Mouse (Mus musculus): ENCODE measurements around the gene Cd200r4.

- TF ChIP-seq ZC3H11A (IDR thresholded peaks at IDR 0.05; ENCODE audit: borderline replicate concordance, low read depth, low read length) (0 out of 2 replicates have a peak, but pooled peaks have one; percentile 6), ZNF384 (IDR thresholded peaks at IDR 0.05; ENCODE audit: low read depth, low read length) (no peak), MAFK (IDR thresholded peaks at IDR 0.05; ENCODE audit: insufficient read depth, low read depth, low read length) (no peak), HCFC1 (IDR thresholded peaks at IDR 0.05; ENCODE audit: borderline replicate concordance, insufficient read depth, low read length) (no peak), CHD2 (IDR thresholded peaks at IDR 0.05; ENCODE audit: low read depth, low read length) (no peak)
Measured at GRCm38 (mm10) chr16:44767967-44768366, 43.6 kb upstream of the Cd200r4 start.

Data from ES-E14 (cell line).